Mouse (Mus musculus): Measurements from ENCODE around the gene Spag4.

- no peak for TF ChIP-seq CTCF (IDR thresholded peaks at IDR 0.05; ENCODE audit: low read depth, low read length)
- no peak for TF ChIP-seq GATA2 (IDR thresholded peaks at IDR 0.05; ENCODE audit: borderline replicate concordance, low read depth, low read length)
- TF ChIP-seq GATA1 (IDR thresholded peaks at IDR 0.05; ENCODE audit: borderline replicate concordance, low read length), result no peak
These were observed 8.8 kb downstream of the Spag4 start for GRCm38 (mm10) chr2:156073725-156074124.

Data from G1E (cell line).